ENCODE assay signal across 34 mouse cellular contexts in genomic region chr3:83808483-83808882, GRCm38 (mm10). TPM values are rescaled to one million over a fixed set of nuclear protein-coding genes. Genes with fewer than 3 reads are reported as not detected.
DNase-seq lines count a peak whose midpoint lies in the region; ATAC-seq lines count a peak whose summit lies in the region.
"Had no signal": no experiment of that assay in that cellular context is flagged by ENCODE, and none has a peak within 500 bp of the region (broad histone marks: within the 10 kb centered on the region; RNA-seq: fewer than 3 reads in every experiment).

No protein-coding gene starts in this region.

- H3K36me3 ChIP-seq in heart, embryonic 11.5 days (ENCODE audit: control insufficient read depth, insufficient read depth, low read length), result no peaks in the 10 kb centered on the region
- no peaks in the 10 kb centered on the region for H3K36me3 ChIP-seq in embryonic facial prominence, embryonic 15.5 days
- H3K36me3 ChIP-seq: heart, embryonic 10.5 days; kidney, embryonic 15.5 days; limb, embryonic 15.5 days; liver, embryonic 13.5 days; midbrain, embryonic 12.5 days; neural tube, embryonic 12.5 days had no signal

- H3K9me3 ChIP-seq in heart, embryonic 11.5 days (replicated peaks; ENCODE audit: control insufficient read depth, low read length), result no peaks in the 10 kb centered on the region
- H3K9me3 ChIP-seq in embryonic facial prominence, embryonic 15.5 days (replicated peaks), result no peaks in the 10 kb centered on the region
- H3K9me3 ChIP-seq: heart, embryonic 10.5 days; kidney, embryonic 15.5 days; limb, embryonic 15.5 days; liver, embryonic 13.5 days; midbrain, embryonic 12.5 days; neural tube, embryonic 12.5 days had no signal

- no peak overlapping the region for H3K9ac ChIP-seq in heart, embryonic 11.5 days (ENCODE audit: low read depth, low read length)
- no peak overlapping the region for H3K9ac ChIP-seq in embryonic facial prominence, embryonic 15.5 days
- H3K9ac ChIP-seq: hindbrain, embryonic 14.5 days; kidney, embryonic 15.5 days; limb, embryonic 15.5 days; liver, embryonic 13.5 days; midbrain, embryonic 12.5 days; neural tube, embryonic 12.5 days had no signal

- ATAC-seq in heart, embryonic 11.5 days (replicated peaks; ENCODE audit: insufficient number of reproducible peaks, low FRiP score, low TSS enrichment), result no peak
- ATAC-seq in embryonic facial prominence, embryonic 15.5 days (ENCODE audit: insufficient number of reproducible peaks, low FRiP score, low TSS enrichment, low read depth), result 0 out of 2 replicates have a peak, but pooled peaks have one; percentile 34
- ATAC-seq: forebrain, embryonic 14.5 days; lung, postnatal 0 days; Patski had no signal

- no peaks in the 10 kb centered on the region for H3K27me3 ChIP-seq in heart, embryonic 11.5 days (ENCODE audit: control insufficient read depth, insufficient read depth, low read length)
- H3K27me3 ChIP-seq in embryonic facial prominence, embryonic 15.5 days, result no peaks in the 10 kb centered on the region
- H3K27me3 ChIP-seq: kidney, embryonic 15.5 days; limb, embryonic 15.5 days; liver, embryonic 13.5 days; midbrain, embryonic 12.5 days; neural tube, embryonic 12.5 days had no signal

- H3K4me1 ChIP-seq in heart, embryonic 11.5 days (ENCODE audit: control insufficient read depth, insufficient read depth, low read length), result no peaks in the 10 kb centered on the region
- peaks cover 8% of the 10 kb centered on the region; the same call in 1 of the 2 replicates for H3K4me1 ChIP-seq in embryonic facial prominence, embryonic 15.5 days
- H3K4me1 ChIP-seq: heart, embryonic 10.5 days; kidney, embryonic 15.5 days; liver, embryonic 13.5 days; midbrain, embryonic 12.5 days; neural tube, embryonic 12.5 days had no signal

- no peak overlapping the region for H3K4me3 ChIP-seq in heart, embryonic 11.5 days (ENCODE audit: low read depth, low read length)
- no peak overlapping the region for H3K4me3 ChIP-seq in embryonic facial prominence, embryonic 15.5 days (replicated peaks)
- H3K4me3 ChIP-seq: heart, embryonic 10.5 days; kidney, embryonic 15.5 days; left cerebral cortex, adult 2 months; limb, embryonic 15.5 days; liver, embryonic 13.5 days; midbrain, embryonic 12.5 days; myocyte; neural tube, embryonic 12.5 days had no signal

- peak; percentile 18 for DNase-seq in heart, adult 11 months
- DNase-seq in embryo, embryonic 11 days, result peak; percentile 58
- peak; percentile 71 for DNase-seq in mesoderm, embryonic 11.5 days (ENCODE audit: low read depth, low spot score)
- no peak for DNase-seq in gastrocnemius, postnatal 4 days (ENCODE audit: low spot score in 2 of 2)
- no peak for DNase-seq in gastrocnemius, postnatal 14 days
- DNase-seq: adrenal gland, postnatal 10 days; cerebellum, adult 11 months; cerebellum, adult 9-10 months; heart, postnatal 36 days; kidney, adult 18-20 months; kidney, postnatal 25 days; liver, embryonic 13.5 days; lung, adult 18-20 months; lung, postnatal 4 days; right cerebral cortex, adult 18-20 months; right cerebral cortex, postnatal 4 days; thymus, adult 18-20 months; thymus, postnatal 25 days had no signal

- intact Hi-C loops in gastrocnemius, postnatal 14 days (cut with DNase I; ENCODE audit: low total_unique reads), result no loop called here

- no peak overlapping the region for H3K27ac ChIP-seq in heart, embryonic 11.5 days (ENCODE audit: low read depth, low read length)
- no peak overlapping the region for H3K27ac ChIP-seq in embryonic facial prominence, embryonic 15.5 days (replicated peaks)
- H3K27ac ChIP-seq: heart, embryonic 10.5 days; hindbrain, embryonic 14.5 days; kidney, embryonic 15.5 days; left cerebral cortex, adult 2 months; limb, embryonic 15.5 days; liver, embryonic 13.5 days; midbrain, embryonic 12.5 days; neural tube, embryonic 12.5 days; stomach, postnatal 0 days had no signal

- H3K4me2 ChIP-seq in heart, embryonic 11.5 days, result no peak overlapping the region
- H3K4me2 ChIP-seq in embryonic facial prominence, embryonic 15.5 days (replicated peaks), result no peak overlapping the region; the same call in 1 of the 2 replicates
- H3K4me2 ChIP-seq: hindbrain, embryonic 14.5 days; kidney, embryonic 15.5 days; limb, embryonic 15.5 days; liver, embryonic 13.5 days; midbrain, embryonic 12.5 days; neural tube, embryonic 12.5 days had no signal

- 82% methylated on average over 12 of the region's 12 CpGs for WGBS in heart, embryonic 11.5 days (ENCODE audit: insufficient replicate concordance)
- 40% methylated on average over 12 of the region's 12 CpGs for WGBS in embryonic facial prominence, embryonic 15.5 days

RNA-seq across cellular contexts. Expression of gene Tlr2, which starts 33.1 kb away (rescaled TPM):
- 2.3 and 2.6 TPM in 2 replicates for polyA plus RNA-seq in heart, embryonic 11.5 days (2014; fragmentation: Nextera tagmentation; extraction: Ambion mirVana)
- polyA plus RNA-seq in embryonic facial prominence, embryonic 15.5 days (2015; fragmentation: Nextera tagmentation; extraction: Ambion mirVana), result 6.3 and 6.5 TPM in 2 replicates
- 1 to 10 TPM; 3.6 to 3.8 TPM for total RNA-seq in gastrocnemius, postnatal 4 days (2021)
- total RNA-seq in gastrocnemius, postnatal 14 days (2021), result 1 to 10 TPM; 1.4 TPM
- total RNA-seq: MEL had no signal

RNA-seq across cellular contexts. Expression of gene Sfrp2, which starts 42.4 kb away (rescaled TPM):
- polyA plus RNA-seq in heart, embryonic 11.5 days (2014; fragmentation: Nextera tagmentation; extraction: Ambion mirVana), result 32.6 and 34.2 TPM in 2 replicates
- 594 and 676 TPM in 2 replicates for polyA plus RNA-seq in embryonic facial prominence, embryonic 15.5 days (2015; fragmentation: Nextera tagmentation; extraction: Ambion mirVana)
- 10 to 100 TPM; 36.2 to 38.2 TPM for total RNA-seq in gastrocnemius, postnatal 4 days (2021)
- total RNA-seq in gastrocnemius, postnatal 14 days (2021), result 10 to 100 TPM in 1 of 2 experiments, 1 to 10 TPM in 1; 8.8 to 14.3 TPM
- total RNA-seq: granulocyte monocyte progenitor cell, adult 5-6 weeks; MEL had no signal

Comparison
In these comparisons a context has a peak if more than half of its experiments do, and no peak if none do; other contexts are left out.
1. DNase-seq: peak in heart, adult 11 months (single experiment), embryo, embryonic 11 days (single experiment) and mesoderm, embryonic 11.5 days (single experiment); none in gastrocnemius, postnatal 4 days (0 of 2) and gastrocnemius, postnatal 14 days (single experiment).